Mouse (Mus musculus) small intestine, adult 2 months (tissue): Measurements from ENCODE around the gene Lrba. TPM values are rescaled to one million over a fixed set of nuclear protein-coding genes. Genes with fewer than 3 reads are reported as not detected.

Source experiments
- H3K27ac ChIP-seq: fragments of 200-500 bp; 2 replicates; pipeline ENCODE4 v1.5.1; 2012; ENCODE audit warnings: low read depth, low read length, control low read depth, inconsistent platforms; ENCODE audit not compliant: insufficient read depth
- H3K27me3 ChIP-seq: fragments of 200-500 bp; 2 replicates; pipeline ENCODE4 v1.6.1; 2012; ENCODE audit warnings: mild to moderate bottlenecking, moderate library complexity, low read length, inconsistent platforms; ENCODE audit not compliant: control insufficient read depth, insufficient read depth
- H3K36me3 ChIP-seq: fragments of 200-500 bp; 2 replicates; pipeline ENCODE4 v1.6.1; 2012; ENCODE audit warnings: mild to moderate bottlenecking, low read length, control low read depth, inconsistent platforms; ENCODE audit not compliant: control insufficient read depth, insufficient read depth
- H3K4me1 ChIP-seq: fragments of 200-500 bp; 2 replicates; pipeline ENCODE4 v1.6.1; 2012; ENCODE audit warnings: low read length, inconsistent platforms, mixed read lengths; ENCODE audit not compliant: control insufficient read depth, insufficient read depth, insufficient read length
- H3K4me3 ChIP-seq: fragments of 200-500 bp; 2 replicates; pipeline ENCODE4 v1.5.1; 2012; ENCODE audit warnings: low read depth, mild to moderate bottlenecking, control low read depth, inconsistent platforms, low read length, moderate library complexity
- CTCF ChIP-seq: fragments of 200-500 bp; IDR thresholded peaks from 2 replicates; pipeline ENCODE4 v1.5.1; 2012; ENCODE audit warnings: low read depth, mild to moderate bottlenecking, control low read depth, inconsistent platforms, low read length, moderate library complexity, mixed read lengths; ENCODE audit not compliant: insufficient replicate concordance, insufficient read length; ENCODE audit errors: extremely low read depth
- POLR2A ChIP-seq: fragments of 200-500 bp; IDR thresholded peaks from 2 replicates; pipeline ENCODE4 v1.6.1; 2012; ENCODE audit warnings: low read depth, mild to moderate bottlenecking, control low read depth, inconsistent platforms, low read length, moderate library complexity
- WGBS: fragments of 180-500 bp; shearing (Covaris S2); methylation state at CpG from one replicate; pipeline ENCODE4 v1.1.7; 2018; 5-methylcytosine and 5-hydroxymethylcytosine counted together
- polyA plus RNA-seq: library from polyadenylated mRNA; depleted of rRNA; stranded (reverse); fragments of >200 nt; gene quantifications from 2 replicates; pipeline ENCODE4 v1.2.3, GENCODE M21; 2012

The Lrba gene
- polyA plus RNA-seq, 1 experiment: 41.1 TPM

DNA sequence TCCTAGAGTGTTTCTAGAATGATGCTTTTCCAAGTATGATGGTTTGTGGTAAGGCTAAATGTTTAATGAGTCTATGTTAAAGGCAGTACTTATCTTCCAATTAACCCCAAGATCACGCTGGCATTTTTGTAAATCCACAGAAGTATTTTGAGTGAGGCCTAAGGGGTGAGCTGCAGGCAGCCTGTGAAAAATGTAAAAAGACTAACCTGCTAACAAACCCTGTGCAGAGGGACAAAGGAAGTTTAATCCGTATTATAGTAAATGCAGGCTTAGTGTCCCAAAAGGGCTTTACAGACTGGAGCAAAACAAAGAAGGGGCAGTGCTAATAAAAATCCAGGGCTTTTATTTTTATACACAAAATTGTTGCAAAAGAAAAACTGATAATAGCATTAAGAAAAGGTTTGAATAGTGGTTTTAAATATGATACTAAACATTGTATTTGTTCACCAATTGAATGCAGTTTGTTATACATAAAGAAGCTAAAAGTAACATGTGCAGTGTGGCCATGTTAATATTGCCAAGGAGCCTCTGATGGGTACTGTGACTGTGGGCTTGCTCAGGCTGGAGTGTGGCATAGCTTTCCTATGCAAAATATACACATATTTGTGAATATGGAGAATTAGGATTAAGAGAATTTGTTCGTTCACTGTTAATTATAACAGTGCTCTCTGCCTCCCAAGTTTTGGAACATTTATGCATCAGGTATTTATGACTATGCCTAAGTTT, 348.2 kb downstream of the Lrba start:
- Histone ChIP-seq H3K36me3 (no peaks in the 10 kb centered on the region), H3K27me3 (no peaks in the 10 kb centered on the region), H3K4me3 (no peak overlapping the region), H3K27ac (no peak overlapping the region), H3K4me1 (no peaks in the 10 kb centered on the region)
- 94% methylated on average over 3 of the region's 3 CpGs for WGBS
- TF ChIP-seq CTCF (no peak), POLR2A (no peak)

DNA sequence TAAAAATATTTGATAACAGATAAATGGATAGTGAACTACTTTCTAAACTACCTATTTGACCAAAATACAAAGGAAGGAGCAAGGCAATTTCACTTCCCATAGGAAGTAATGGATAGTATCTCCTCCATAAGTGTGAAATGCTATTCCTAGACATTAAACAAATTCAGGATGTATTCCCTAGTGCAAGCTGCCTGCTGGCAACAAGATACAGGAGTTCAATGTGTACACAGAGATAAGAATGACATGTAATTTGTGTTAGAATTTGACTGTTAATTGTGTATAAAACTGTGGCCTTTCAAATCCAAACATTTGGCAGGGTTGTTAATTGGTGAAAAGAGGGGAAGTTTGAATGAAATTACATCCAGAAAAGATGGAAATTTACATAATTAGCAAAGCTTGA, 350.8 kb downstream of the Lrba start:
- Histone ChIP-seq H3K27ac (no peak overlapping the region), H3K36me3 (no peaks in the 10 kb centered on the region), H3K4me1 (no peaks in the 10 kb centered on the region), H3K27me3 (no peaks in the 10 kb centered on the region), H3K4me3 (no peak overlapping the region)
- TF ChIP-seq POLR2A: no peak
- TF ChIP-seq CTCF: no peak

DNA sequence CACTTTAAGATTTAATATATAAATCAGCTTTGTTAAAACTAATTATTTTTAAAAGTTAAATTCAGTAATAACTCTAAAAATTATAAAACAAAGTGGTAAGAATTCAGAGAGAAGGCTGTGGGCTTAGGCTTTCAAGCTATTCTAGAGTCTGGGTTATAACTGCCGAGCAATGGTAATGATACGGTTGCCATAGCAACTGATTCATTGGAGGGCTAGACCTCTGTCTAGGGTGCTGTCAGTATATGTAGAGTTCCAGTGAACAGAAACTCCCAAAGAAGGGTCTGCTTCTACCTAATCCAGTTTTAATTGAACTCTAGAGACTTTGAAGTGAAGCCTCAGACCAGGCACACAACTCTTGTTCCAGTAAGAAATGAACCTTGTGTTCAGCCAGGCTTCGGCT, 377.8 kb downstream of the Lrba start:
- WGBS: 92% methylated on average over 3 of the region's 3 CpGs
- H3K27ac ChIP-seq: no peak overlapping the region
- no peak for TF ChIP-seq POLR2A
- no peak for TF ChIP-seq CTCF

DNA sequence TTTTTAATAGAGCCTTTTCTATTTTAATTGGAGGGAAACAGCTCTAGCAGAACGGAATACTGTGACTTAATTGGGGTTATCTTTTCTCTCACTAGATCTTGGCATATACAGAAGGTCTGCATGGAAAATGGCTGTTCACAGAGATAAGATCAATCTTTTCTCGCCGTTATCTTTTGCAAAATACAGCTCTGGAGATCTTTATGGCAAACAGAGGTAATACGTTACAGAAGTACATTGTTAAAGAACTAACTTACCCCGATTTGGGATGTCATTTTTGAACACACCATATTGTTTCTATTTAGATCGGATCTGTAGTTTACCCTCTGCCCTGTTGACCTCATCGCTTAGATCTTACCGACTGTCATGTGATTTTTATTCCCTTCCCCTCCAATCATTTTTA, 381.3 kb downstream of the Lrba start:
- Histone ChIP-seq H3K27ac (no peak overlapping the region), H3K27me3 (no peaks in the 10 kb centered on the region), H3K36me3 (peaks cover 3% of the 10 kb centered on the region), H3K4me3 (no peak overlapping the region), H3K4me1 (no peaks in the 10 kb centered on the region)
- TF ChIP-seq POLR2A: no peak
- no peak for TF ChIP-seq CTCF
- 88% methylated on average over 8 of the region's 8 CpGs for WGBS

More for the DNA sequence above, 377.8 kb downstream of the Lrba start:
- Histone ChIP-seq H3K4me1 (no peaks in the 10 kb centered on the region), H3K4me3 (no peak overlapping the region), H3K36me3 (no peaks in the 10 kb centered on the region), H3K27me3 (no peaks in the 10 kb centered on the region)

DNA sequence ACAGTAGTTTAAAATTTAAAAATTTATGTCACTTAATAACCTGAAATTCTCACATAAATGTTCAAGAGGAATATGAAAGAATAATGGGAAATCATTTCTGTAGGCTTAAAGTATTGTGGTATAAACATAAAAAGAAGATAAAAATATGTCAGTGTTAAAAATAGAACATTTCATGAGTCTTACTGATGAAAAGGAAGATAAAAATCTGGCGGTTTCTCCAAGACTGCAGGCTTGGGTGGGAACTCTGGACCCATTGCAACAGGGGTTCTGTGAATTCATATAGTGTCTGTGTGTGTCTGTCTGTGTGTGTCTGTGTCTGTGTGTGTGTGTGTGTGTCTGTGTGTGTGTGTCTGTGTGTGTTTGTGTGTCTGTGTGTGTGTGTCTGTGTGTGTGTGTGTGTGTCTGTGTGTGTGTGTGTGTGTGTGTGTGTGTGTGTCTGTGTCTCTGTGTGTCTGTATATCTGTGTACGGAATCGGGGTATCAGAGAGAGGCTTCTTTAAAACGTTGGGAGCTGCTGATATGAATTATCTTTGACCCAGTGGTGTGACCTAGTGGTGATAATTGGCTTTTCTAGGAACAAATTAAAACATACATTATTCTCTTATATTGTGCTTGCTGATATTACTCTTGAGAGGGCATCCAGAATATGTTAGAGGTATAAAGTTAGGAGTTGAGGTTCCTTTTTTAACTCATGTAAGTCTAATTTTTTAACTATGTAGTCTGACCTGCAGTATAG, 402.7 kb downstream of the Lrba start:
- 60% methylated on average over 4 of the region's 4 CpGs for WGBS
- Histone ChIP-seq H3K4me3 (no peak overlapping the region), H3K4me1 (no peaks in the 10 kb centered on the region), H3K27me3 (no peaks in the 10 kb centered on the region), H3K36me3 (no peaks in the 10 kb centered on the region), H3K27ac (no peak overlapping the region)
- no peak for TF ChIP-seq CTCF
- no peak for TF ChIP-seq POLR2A

DNA sequence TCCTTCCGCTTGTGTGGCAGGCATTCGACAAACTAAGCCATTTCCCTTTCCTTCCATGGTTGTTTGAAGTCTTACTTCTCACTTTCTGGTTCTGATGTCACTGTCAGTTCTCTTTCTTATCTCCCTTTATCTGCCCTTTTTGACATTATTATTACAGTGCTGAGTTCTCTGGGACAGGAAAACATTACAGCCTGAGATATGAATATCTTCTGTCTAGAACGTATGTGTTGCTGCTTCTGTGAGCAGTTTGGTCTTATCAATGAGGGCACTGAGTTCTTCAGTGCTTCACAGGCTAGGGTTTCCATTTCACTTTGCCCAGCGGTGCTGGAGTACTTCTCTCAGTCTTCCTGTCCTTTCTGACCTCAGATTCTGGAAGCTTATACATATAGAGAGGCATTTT, 404.9 kb downstream of the Lrba start:
- no peak for TF ChIP-seq POLR2A
- no peak overlapping the region for H3K4me3 ChIP-seq
- 76% methylated on average over 4 of the region's 4 CpGs for WGBS
- H3K36me3 ChIP-seq: no peaks in the 10 kb centered on the region
- no peaks in the 10 kb centered on the region for H3K27me3 ChIP-seq
- no peak overlapping the region for H3K27ac ChIP-seq
- no peaks in the 10 kb centered on the region for H3K4me1 ChIP-seq

DNA sequence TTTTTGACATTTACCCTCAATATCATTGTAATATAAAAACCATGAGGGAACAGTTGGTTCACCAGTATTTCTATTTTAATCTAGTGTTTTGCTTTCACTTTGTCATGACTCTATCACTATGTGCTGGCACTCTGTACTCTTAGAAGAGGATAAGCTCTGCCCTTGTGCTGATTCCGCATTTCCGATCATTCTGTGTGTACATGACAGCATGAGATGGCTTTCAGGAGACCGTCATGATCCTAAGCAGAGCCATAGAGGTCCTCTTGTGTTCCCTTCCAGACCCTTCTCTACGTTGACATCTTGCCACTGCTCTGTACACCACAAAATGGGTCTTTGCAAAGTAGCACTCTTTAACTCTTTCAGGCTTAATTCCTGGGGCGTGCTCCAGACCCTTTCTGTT, 411.0 kb downstream of the Lrba start:
- H3K4me3 ChIP-seq: no peak overlapping the region
- 73% methylated on average over 5 of the region's 5 CpGs for WGBS
- no peaks in the 10 kb centered on the region for H3K36me3 ChIP-seq
- H3K27me3 ChIP-seq: no peaks in the 10 kb centered on the region
- 0 out of 2 replicates have a peak overlapping the region, but pooled peaks have one; percentile 10 for H3K27ac ChIP-seq
- no peak for TF ChIP-seq POLR2A
- no peak for TF ChIP-seq CTCF
- H3K4me1 ChIP-seq: 0 out of 2 replicates have a peak, but pooled peaks cover 2% of the 10 kb centered on the region
